Mouse (Mus musculus) midbrain, embryonic 14.5 days (tissue): ENCODE data around the gene C1ql2. TPM values are rescaled to one million over a fixed set of nuclear protein-coding genes. Genes with fewer than 3 reads are reported as not detected.

Experiments used
- ATAC-seq: fragments of 200-750 bp; cut with Nextera tagmentation; 2 replicates; pipeline ENCODE4 v1.8.0; 2017; ENCODE audit warnings: moderate number of reproducible peaks, moderate library complexity; ENCODE audit not compliant: low FRiP score, low TSS enrichment
- DNase-seq: peaks from one replicate; pipeline ENCODE4 v3.0.0-alpha.2; 2015
- H3K27ac ChIP-seq: fragments of 300-500 bp; sonication (generic); replicated peaks from 2 replicates; pipeline ENCODE4 v1.5.1; 2014; ENCODE audit warnings: mild to moderate bottlenecking, low read depth, low read length, moderate library complexity
- H3K27me3 ChIP-seq: fragments of 300-500 bp; sonication (generic); 2 replicates; pipeline ENCODE4 v1.6.1; 2014; ENCODE audit warnings: low read length, control low read depth, mixed read lengths; ENCODE audit not compliant: control insufficient read depth, insufficient read depth
- H3K36me3 ChIP-seq: fragments of 300-500 bp; sonication (generic); 2 replicates; pipeline ENCODE4 v1.6.1; 2014; ENCODE audit warnings: low read length, control low read depth; ENCODE audit not compliant: control insufficient read depth, insufficient read depth
- H3K4me1 ChIP-seq: fragments of 300-500 bp; sonication (generic); 2 replicates; pipeline ENCODE4 v1.6.1; 2014; ENCODE audit warnings: mild to moderate bottlenecking, antibody characterized with exemption, low read length, control low read depth; ENCODE audit not compliant: control insufficient read depth, insufficient read depth
- H3K4me2 ChIP-seq: fragments of 300-500 bp; sonication (generic); 2 replicates; pipeline ENCODE4 v1.6.1; 2014; ENCODE audit warnings: mild to moderate bottlenecking, low read length, moderate library complexity
- H3K4me3 ChIP-seq: fragments of 300-500 bp; sonication (generic); replicated peaks from 2 replicates; pipeline ENCODE4 v1.5.1; 2014; ENCODE audit warnings: low read depth, low read length
- H3K9ac ChIP-seq: fragments of 300-500 bp; sonication (generic); replicated peaks from 2 replicates; pipeline ENCODE4 v1.6.1; 2014; ENCODE audit warnings: mild to moderate bottlenecking, low read length, moderate library complexity
- H3K9me3 ChIP-seq: fragments of 300-500 bp; sonication (generic); 2 replicates; pipeline ENCODE4 v1.6.1; 2016; ENCODE audit warnings: low read length, control low read depth, mixed read lengths; ENCODE audit not compliant: control insufficient read depth
- WGBS: fragments of 180-500 bp; shearing (Covaris S2); extraction: QIAGEN DNeasy Blood & Tissue Kit; methylation state at CpG from one replicate; pipeline ENCODE4 v1.1.7; 2014; 5-methylcytosine and 5-hydroxymethylcytosine counted together
- polyA plus RNA-seq: library from polyadenylated mRNA; unstranded; fragments of >200 nt; fragmentation: Nextera tagmentation; extraction: Ambion mirVana; gene quantifications from 2 replicates; pipeline ENCODE4 v1.2.1, GENCODE M21; 2014

C1ql2 gene
- polyA plus RNA-seq, 1 experiment from 2014 or later, result 12.0 TPM

DNA sequence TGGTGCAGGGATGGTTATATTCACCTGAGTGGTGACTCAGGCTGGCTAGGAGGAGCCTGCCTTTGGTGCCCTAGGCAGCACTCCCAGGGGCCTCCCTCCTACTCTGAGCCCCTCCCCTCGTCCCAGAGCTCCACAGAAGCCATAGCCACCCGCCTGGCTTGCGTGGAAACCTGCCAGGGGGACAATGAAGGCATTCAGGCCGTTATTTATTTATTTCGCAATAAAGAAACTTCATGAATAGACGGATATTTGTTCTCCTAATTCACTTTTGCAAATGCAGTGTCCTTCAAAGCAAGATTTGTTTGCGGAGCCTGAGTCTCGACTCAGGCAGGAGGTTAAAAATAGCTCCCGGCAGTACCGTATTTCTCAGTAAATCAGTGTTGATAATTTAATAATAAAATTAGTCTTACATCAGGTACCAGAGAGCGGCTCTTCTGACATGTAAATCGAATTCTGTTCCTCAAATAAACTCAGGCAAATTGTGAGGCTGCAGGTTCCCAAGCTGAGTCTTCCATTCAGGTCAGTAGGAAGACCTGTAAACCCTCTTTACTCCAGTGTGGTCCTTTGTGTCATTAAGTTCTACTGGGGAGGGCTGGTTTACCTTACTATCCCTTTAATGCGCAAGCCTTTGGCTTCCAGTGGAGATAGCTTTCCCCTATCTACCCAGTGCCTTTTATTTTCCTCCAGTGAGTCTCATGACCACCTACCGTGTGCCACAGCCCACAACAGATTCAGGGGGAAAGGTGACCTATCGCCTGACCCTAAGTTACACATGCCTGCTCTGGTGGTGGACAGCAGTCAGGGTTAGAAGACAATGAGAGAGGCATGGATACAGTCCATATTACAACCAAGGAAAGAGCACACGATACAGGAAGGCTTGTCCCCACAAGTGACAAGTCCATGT, 17.2 kb downstream of the C1ql2 start:
- ATAC-seq (peak; percentile 48; the same call in 1 of the 2 replicates), DNase-seq (peak; percentile 72)
- Histone ChIP-seq H3K4me2 (peak overlapping the region; percentile 32), H3K27me3 (no peaks in the 10 kb centered on the region), H3K9me3 (no peaks in the 10 kb centered on the region), H3K36me3 (no peaks in the 10 kb centered on the region), H3K4me1 (no peaks in the 10 kb centered on the region), H3K9ac (no peak overlapping the region), H3K4me3 (no peak overlapping the region), H3K27ac (no peak overlapping the region)
- 7% methylated on average over 16 of the region's 16 CpGs for WGBS

DNA sequence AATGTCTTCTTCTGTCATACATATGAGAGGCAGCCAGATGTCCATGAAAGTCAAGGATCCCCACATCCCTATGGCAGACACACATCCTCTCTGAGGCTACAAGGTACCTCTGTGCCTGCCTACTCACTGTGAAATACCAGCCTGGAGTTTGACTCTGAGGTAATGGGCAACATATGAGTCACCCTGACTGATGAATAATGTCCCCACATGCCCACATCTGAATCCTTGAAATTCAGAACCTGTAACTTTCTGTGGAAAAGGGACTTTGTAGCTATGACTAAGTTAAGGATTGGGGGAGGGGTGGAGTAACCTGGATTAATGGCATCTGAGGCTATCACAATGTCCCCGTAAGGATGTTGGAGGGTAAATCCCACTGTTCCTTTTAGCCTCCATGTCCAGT, 23.3 kb downstream of the C1ql2 start:
- no peak for ATAC-seq
- Histone ChIP-seq H3K4me3 (no peak overlapping the region), H3K27ac (no peak overlapping the region), H3K9ac (no peak overlapping the region), H3K9me3 (no peaks in the 10 kb centered on the region), H3K4me2 (no peak overlapping the region), H3K4me1 (no peaks in the 10 kb centered on the region), H3K27me3 (no peaks in the 10 kb centered on the region), H3K36me3 (no peaks in the 10 kb centered on the region)
- DNase-seq, result no peak
- WGBS, result 88% methylated on average over 1 of the region's 1 CpGs

DNA sequence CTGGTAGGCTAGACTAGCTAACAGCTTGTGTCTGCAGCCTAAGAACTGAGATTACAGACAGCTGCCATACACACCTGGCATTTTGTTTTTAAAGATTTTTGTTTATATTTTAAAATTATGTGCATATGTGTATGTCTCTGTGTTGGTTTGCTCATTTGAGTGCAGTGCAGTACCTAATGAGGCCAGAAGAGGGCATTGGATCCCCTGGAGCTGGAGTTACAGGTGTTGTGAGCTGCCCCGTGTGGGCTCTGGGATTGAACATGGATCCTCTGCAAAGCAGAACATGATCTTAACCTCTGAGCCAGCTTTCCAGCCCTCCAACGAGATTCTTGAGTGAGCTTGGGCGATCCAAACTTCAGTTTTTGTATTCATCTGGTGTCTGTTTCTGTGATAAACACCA, 27.8 kb downstream of the C1ql2 start:
- no peaks in the 10 kb centered on the region for H3K4me1 ChIP-seq
- no peak overlapping the region for H3K27ac ChIP-seq
- WGBS, result 75% methylated on average over 3 of the region's 3 CpGs
- H3K4me3 ChIP-seq, result no peak overlapping the region
- H3K9ac ChIP-seq, result no peak overlapping the region
- H3K9me3 ChIP-seq, result no peaks in the 10 kb centered on the region
- no peaks in the 10 kb centered on the region for H3K36me3 ChIP-seq
- H3K4me2 ChIP-seq, result no peak overlapping the region
- no peak for ATAC-seq
- no peaks in the 10 kb centered on the region for H3K27me3 ChIP-seq
- no peak for DNase-seq

DNA sequence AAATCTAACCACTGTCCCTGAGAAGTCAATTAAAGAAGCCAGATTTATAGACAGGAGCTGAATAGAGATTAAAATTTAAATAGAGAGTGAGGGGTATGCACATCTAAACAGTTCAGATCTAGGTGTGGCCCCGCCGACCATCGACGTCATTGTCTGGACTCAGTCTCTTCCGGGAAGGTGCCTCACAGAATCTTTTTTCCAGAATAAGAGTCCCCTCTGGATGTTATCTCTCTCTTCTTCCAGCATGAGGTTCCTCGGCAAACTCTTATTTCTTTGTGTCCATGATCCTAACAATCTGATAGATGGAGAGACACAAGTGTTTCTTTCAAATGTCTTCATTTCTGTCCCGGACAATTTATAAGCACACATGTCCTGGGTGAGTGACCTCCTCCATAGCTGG, 33.7 kb downstream of the C1ql2 start:
- DNase-seq (no peak), ATAC-seq (no peak)
- Histone ChIP-seq H3K27ac (no peak overlapping the region), H3K4me3 (no peak overlapping the region), H3K4me1 (no peaks in the 10 kb centered on the region), H3K9me3 (no peaks in the 10 kb centered on the region), H3K9ac (no peak overlapping the region), H3K4me2 (no peak overlapping the region), H3K27me3 (no peaks in the 10 kb centered on the region), H3K36me3 (no peaks in the 10 kb centered on the region)
- 80% methylated on average over 7 of the region's 7 CpGs for WGBS

DNA sequence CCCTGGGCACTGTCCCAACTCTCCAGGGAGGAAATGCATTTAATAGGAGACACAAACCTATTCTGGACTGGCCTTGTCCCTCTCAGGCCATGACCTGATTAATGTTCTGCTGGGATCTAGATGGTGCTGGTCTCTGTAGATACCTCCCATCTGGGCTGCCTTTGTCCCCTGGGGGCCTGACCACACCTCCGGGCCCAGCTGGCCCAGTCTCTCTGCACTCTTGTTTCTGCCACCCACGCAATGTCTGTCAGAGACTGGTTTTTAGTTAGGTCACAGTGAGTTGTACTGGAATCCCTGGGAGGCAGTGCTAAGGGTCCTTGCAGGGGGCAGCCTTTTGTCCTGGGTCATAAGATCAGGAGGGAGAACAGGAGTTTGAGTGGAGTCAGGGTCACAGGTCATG, 34.5 kb downstream of the C1ql2 start:
- DNase-seq (no peak), ATAC-seq (no peak)
- H3K27me3 ChIP-seq, result no peaks in the 10 kb centered on the region
- no peak overlapping the region for H3K27ac ChIP-seq
- H3K36me3 ChIP-seq, result no peaks in the 10 kb centered on the region
- H3K9ac ChIP-seq, result no peak overlapping the region
- no peak overlapping the region for H3K4me3 ChIP-seq
- H3K4me2 ChIP-seq, result no peak overlapping the region
- 76% methylated on average over 2 of the region's 2 CpGs for WGBS
- no peaks in the 10 kb centered on the region for H3K9me3 ChIP-seq
- H3K4me1 ChIP-seq, result no peaks in the 10 kb centered on the region

DNA sequence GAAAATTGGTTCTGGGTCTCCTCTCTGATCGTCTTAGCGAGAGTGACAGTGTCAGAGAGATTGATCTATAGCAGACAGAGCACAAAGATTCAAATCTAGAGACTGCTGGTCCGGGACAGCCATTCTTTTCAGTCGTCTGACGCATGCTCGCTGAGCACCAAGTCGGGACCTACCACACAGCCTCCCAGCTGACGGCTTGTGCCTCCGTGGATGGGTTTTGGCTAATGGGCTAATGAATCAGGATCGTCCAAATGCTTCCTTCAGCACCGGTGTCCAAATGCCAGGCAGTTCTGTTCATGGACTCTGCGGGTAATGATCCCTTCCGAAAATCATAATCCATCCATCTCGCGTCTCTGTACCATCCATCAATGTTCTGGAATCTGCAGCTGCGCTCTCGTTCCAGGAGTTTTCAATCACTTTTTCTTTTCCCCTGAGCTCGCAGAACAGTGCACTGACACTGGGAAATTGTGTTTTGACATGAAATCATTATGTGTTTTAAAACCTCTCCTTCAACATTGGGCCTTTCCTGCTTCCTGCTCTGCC, 44.7 kb downstream of the C1ql2 start:
- no peak overlapping the region for H3K4me2 ChIP-seq
- no peaks in the 10 kb centered on the region for H3K4me1 ChIP-seq
- no peaks in the 10 kb centered on the region for H3K27me3 ChIP-seq
- no peak for DNase-seq
- H3K9ac ChIP-seq, result no peak overlapping the region
- no peak overlapping the region for H3K4me3 ChIP-seq
- H3K27ac ChIP-seq, result no peak overlapping the region
- no peak for ATAC-seq
- 83% methylated on average over 18 of the region's 18 CpGs for WGBS
- no peaks in the 10 kb centered on the region for H3K36me3 ChIP-seq
- no peaks in the 10 kb centered on the region for H3K9me3 ChIP-seq

DNA sequence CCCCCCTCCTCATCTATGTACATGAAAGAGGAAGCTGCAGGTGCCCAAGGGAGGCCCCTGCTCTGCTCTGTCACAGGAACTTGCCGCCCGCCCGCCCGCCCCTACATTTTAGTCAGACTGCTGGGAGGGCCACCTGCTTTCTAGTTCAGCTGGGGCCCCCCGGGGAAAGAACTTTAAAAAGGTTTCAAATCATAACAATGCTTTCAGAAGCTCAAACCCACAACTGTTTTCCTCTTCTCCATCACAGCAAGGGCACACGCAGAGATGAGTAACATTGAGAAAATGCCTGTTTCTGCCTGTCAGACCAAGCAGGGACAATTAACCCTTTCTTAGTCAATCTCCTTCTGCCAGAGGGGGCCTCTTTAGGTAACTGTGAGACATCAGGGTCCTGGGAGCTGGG, 49.4 kb downstream of the C1ql2 start:
- no peaks in the 10 kb centered on the region for H3K9me3 ChIP-seq
- no peaks in the 10 kb centered on the region for H3K4me1 ChIP-seq
- no peak overlapping the region for H3K27ac ChIP-seq
- no peaks in the 10 kb centered on the region for H3K27me3 ChIP-seq
- no peak overlapping the region for H3K9ac ChIP-seq
- H3K36me3 ChIP-seq, result no peaks in the 10 kb centered on the region
- no peak overlapping the region for H3K4me3 ChIP-seq
- no peak overlapping the region for H3K4me2 ChIP-seq
- WGBS, result 46% methylated on average over 6 of the region's 6 CpGs
- ATAC-seq (no peak), DNase-seq (peak; percentile 12)

DNA sequence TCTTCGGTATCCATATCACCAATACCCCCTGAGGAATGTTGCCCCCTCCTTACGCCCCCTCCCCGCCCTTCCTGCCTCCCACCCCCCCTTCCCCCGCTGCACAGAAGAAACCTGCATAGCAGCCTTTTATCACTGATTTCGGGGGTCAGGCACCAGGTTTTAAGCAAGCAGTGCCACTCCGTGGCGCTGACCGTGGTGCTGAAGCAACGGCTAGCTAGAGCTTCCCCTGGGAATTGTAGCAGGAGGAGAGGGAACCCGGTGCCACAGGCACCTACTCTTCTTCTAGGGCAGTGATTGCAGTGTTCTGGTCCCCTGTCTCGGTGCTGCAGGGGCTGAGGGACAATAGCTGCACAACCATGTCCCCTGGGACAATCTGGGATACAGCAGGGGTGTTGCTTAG, 50.0 kb downstream of the C1ql2 start:
- H3K27ac ChIP-seq, result no peak overlapping the region
- no peaks in the 10 kb centered on the region for H3K36me3 ChIP-seq
- DNase-seq (peak; percentile 78), ATAC-seq (no peak)
- 3% methylated on average over 11 of the region's 11 CpGs for WGBS
- H3K4me2 ChIP-seq, result no peak overlapping the region
- no peaks in the 10 kb centered on the region for H3K27me3 ChIP-seq
- no peaks in the 10 kb centered on the region for H3K9me3 ChIP-seq
- H3K4me1 ChIP-seq, result no peaks in the 10 kb centered on the region
- H3K9ac ChIP-seq, result no peak overlapping the region
- H3K4me3 ChIP-seq, result no peak overlapping the region
